Mouse (Mus musculus): ENCODE results near the gene Klhl25. TPM values are rescaled to one million over a fixed set of nuclear protein-coding genes. Genes with fewer than 3 reads are reported as not detected.
A peak's percentile ranks its signal among the peaks of the same experiment; 100 is the strongest.
"Not testable (repeated sequence)": the region's sequence is repeated elsewhere in the genome, so short reads cannot be mapped to it uniquely, and the experiment has no call there.

The Klhl25 gene
- total RNA-seq, 2 experiments from 2014 or later: 6.8 to 10.4 TPM

DNA sequence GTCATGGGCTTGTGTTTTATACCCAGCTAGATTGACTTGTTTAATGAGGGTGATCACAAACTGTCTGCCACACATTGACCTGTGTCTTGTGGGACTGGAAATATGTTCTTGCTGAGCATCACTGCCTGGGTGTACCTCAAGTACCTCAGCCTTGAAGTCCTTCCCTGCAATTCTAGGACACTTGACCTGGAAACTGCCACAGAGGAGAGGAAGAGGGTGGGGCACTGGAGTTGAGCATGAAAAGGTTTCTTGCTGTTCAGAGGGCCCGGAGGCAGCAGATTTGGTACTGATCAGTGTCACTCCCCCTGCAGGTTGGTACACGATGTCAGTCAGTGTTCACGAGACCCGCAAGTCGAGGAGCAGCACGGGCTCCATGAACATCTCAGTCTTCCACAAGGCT lies 16.9 kb downstream of the Klhl25 start:
- intact Hi-C loops (cut with DNase I): no loop called here
- no peak for DNase-seq (ENCODE audit: low spot score in 2 of 2)

- intact Hi-C loops (cut with DNase I): no loop called here
- DNase-seq (ENCODE audit: low spot score in 2 of 2): no peak
Measured at GRCm38 (mm10) chr7:75866557-75866956, 18.4 kb downstream of the Klhl25 start.

DNA sequence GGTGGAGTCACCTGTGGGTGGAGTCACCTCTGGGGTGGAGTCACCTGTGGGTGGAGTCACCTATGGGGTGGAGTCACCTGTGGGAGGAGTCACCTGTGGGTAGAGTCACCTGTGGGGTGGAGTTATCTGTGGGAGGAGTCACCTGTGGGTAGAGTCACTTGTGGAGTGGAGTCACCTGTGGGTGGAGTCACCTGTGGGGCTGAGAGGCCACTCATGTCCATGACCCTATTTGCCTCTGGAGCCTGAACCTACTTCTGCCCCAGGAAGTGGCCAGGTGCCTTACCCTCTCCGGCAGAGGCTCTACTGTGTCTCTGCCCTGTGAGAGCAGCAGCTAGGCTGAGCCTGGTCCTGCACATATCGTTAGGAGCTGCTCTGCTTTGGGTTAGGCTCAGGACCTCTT lies 20.6 kb downstream of the Klhl25 start:
- no peak for DNase-seq (ENCODE audit: low spot score in 2 of 2)
- intact Hi-C loops (cut with DNase I): no loop called here

DNA sequence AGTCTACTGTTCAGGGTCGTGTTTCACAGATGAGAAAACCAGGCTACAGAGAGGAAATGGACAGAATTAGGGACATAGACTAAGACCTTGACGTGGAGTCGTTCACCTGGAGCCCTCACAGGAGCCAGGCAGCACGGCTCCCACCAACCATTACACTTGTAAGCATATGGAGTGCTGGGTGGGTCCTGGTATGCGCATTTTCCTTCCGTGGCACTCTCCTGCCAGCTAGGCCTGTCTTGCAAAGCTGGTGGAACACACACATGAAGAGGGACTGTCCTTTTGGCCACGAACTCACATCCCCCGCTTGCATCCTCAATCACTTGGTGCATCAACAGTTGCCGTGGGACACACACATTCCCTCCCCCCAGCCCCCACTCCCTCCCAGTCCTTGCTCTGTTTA lies 22.4 kb downstream of the Klhl25 start:
- intact Hi-C loops (cut with DNase I): no loop called here
- DNase-seq (ENCODE audit: low spot score in 2 of 2): no peak

DNA sequence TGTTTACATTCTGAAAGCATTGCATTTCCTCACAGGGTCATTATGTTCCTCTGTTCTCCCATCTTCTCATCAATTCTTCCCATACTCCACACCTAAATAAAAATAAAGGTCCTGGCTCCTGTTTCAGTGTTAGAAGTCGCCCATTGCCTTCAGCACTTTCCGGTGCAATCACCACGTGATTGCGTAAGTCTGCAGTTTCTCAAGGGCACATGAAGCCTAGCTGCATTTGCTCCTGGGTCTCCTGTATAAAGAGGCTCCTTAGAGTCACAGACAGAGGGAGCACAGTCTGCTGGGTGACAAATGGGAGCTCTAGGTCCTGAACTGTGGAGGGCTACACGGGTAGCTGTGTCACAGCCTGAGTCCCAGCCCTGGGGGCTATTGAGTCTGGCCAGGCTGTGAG lies 24.1 kb downstream of the Klhl25 start:
- DNase-seq (ENCODE audit: low spot score in 2 of 2): no peak
- intact Hi-C loops (cut with DNase I): no loop called here

DNA sequence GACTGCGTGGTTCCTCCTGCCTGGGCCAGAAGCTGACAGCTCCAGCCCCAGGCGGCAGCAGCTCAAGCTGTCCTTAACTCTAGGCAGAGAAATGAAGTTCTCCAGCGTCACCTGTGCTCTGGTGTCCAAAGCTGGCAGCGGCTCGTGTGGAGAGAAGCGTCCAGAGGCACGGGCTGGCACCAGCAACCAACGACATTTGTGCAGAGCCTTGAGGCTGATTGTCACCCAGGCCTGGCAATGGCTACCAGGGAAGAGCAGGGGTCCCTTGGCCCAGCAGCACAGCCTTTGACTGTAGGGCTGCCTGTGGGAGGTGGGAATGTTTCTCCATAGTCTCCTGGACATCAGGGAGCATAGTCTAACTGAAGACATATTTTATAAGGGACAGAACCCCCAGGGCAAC lies 24.6 kb downstream of the Klhl25 start:
- intact Hi-C loops (cut with DNase I): no loop called here
- no peak for DNase-seq (ENCODE audit: low spot score in 2 of 2)

- intact Hi-C loops (cut with DNase I): no loop called here
Measured at GRCm38 (mm10) chr7:75873216-75873615, 25.1 kb downstream of the Klhl25 start.

DNA sequence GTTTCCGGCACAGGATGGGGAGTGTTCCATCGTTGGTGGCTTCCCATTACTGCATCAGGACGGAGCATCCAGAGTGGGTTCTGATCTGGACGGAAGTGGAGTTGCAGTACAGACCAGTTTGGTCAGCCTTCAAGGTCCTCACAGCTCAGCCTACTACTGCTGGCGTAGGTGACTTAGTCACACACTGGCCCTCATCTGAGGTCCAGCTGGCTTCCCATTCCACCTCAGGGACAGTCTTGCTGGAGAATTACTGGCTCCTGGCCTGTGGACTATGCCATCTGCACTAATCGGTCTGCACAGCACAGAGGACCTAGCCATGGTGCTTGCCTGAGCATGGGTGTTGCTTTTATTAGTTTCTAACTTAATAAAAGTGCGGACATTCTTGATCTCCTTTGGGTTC lies 25.6 kb downstream of the Klhl25 start:
- intact Hi-C loops (cut with DNase I): no loop called here
- no peak for DNase-seq (ENCODE audit: low spot score in 2 of 2)

More at GRCm38 (mm10) chr7:75873216-75873615, 25.1 kb downstream of the Klhl25 start:
- no peak for DNase-seq (ENCODE audit: low spot score in 2 of 2)

- DNase-seq (ENCODE audit: low spot score in 2 of 2); intact Hi-C loops (cut with DNase I): not testable (repeated sequence)
Measured at GRCm38 (mm10) chr7:75879436-75879835, 31.3 kb downstream of the Klhl25 start.

DNA sequence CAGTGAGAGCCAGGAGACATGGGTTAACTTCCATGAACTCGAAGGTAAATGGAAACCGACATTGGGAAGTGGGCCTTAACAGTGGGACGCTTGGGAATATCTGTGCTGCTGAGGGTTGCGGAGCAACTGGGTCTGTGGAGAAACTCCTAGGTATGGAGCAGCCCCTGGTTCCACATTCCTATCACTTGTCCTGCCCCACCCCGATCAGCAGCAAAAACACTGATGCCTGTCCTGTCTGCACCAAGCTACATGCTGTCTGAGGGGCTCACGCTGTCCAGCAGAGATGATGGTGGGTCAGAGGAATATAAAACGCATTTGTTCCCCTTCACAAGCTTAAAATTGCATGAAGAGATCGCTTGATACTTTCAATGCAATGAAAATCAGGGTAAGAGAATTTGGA lies 32.1 kb downstream of the Klhl25 start:
- intact Hi-C loops (cut with DNase I): loop anchor here (1.0 to 5.0 kb wide), 4 partner anchors 52 to 508 kb away; no protein-coding TSS in a partner anchor
- DNase-seq (ENCODE audit: low spot score in 2 of 2): no peak

- intact Hi-C loops (cut with DNase I): loop anchor here (1.0 to 5.0 kb wide), 4 partner anchors 52 to 508 kb away; no protein-coding TSS in a partner anchor
- DNase-seq (ENCODE audit: low spot score in 2 of 2): peak; percentile 75
Measured at GRCm38 (mm10) chr7:75880650-75881049, 32.5 kb downstream of the Klhl25 start.

DNA sequence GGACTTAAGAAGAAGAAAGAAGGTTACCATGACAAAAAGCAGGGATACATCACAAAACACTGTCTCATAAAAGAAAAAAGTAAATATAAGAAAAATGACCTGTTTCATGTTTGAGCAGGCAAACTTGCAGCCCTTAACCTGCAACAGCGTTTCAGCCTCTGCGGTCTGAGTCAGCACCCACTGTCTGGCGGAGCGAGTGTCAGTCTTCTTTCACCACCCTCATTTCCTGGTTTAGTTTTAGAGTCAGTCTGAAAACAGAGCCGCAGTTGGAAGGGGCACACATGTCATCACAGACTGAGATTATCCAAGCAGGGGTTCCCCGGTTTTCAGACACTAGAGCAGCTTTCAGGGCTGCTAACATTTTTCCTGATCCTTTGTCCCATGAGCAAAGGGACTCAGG lies 33.3 kb downstream of the Klhl25 start:
- intact Hi-C loops (cut with DNase I): loop anchor here (5.0 kb wide), 2 partner anchors 314 to 509 kb away; no protein-coding TSS in a partner anchor
- no peak for DNase-seq (ENCODE audit: low spot score in 2 of 2)

DNA sequence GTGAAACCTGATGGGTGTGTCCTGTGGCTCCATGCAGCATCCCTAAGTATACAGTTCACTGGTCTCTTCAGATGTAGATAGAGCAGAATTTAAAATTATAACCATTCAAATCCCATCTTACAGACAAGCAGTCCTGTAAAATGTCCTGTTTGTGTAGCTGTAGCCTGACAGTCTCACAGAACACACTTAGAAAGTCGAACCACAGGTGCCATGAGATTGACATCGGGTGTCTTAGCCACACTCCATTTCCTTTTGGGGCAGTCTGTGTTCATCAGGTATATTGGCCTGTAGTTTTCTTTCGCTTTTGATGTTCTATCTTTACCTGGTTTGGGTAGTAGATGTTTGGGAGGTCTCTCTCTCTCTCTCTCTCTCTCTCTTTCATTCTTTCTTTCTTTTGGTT lies 33.7 kb downstream of the Klhl25 start:
- intact Hi-C loops (cut with DNase I): loop anchor here (5.0 kb wide), 2 partner anchors 314 to 509 kb away; no protein-coding TSS in a partner anchor
- DNase-seq (ENCODE audit: low spot score in 2 of 2): no peak

DNA sequence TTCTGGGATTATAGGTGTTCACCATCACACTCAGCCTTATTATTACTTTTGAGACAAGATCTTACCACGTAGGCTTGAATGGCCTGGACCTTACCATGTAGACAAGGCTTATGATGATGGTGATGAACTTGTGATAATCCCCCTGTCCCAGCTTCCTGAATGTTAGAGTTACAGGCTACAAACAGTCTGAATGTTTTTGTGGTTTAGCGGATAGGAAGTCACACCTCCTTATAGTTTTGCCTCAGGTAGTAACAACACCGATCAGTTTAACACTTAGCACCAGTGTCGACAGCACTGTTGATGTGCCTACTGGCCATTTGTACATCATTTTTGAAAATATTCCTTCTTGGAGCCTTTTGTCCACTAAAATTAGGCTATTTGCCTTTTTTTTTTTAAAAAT lies 43.4 kb downstream of the Klhl25 start:
- intact Hi-C loops (cut with DNase I): no loop called here
- no peak for DNase-seq (ENCODE audit: low spot score in 2 of 2)

DNA sequence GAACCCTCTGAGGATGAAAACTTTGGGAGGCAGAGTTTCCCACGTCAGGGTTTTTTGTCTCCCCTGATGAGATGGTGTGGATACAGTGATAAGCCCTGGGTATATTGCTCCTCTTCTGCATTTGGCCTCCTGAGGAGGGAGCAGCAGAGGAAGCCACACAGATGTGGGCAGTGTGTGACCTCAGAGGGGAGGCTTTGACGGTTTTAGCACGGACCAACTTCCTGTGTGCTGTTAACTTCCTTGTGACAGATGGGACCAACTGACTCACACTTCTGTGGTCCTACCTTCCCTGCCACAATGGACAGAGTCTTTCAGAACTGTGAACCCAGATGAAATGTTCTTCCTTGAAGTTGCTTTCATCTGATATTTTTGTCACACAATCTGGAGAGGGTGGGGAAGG lies 44.6 kb downstream of the Klhl25 start:
- DNase-seq (ENCODE audit: low spot score in 2 of 2): no peak
- intact Hi-C loops (cut with DNase I): no loop called here

GRCm38 (mm10) chr7:75893709-75894108 lies 45.6 kb downstream of the Klhl25 start:
- intact Hi-C loops (cut with DNase I): no loop called here

GRCm38 (mm10) chr7:75897041-75897440 lies 48.9 kb downstream of the Klhl25 start:
- DNase-seq (ENCODE audit: low spot score in 2 of 2): no peak
- intact Hi-C loops (cut with DNase I): no loop called here

More at GRCm38 (mm10) chr7:75893709-75894108, 45.6 kb downstream of the Klhl25 start:
- no peak for DNase-seq (ENCODE audit: low spot score in 2 of 2)

DNA sequence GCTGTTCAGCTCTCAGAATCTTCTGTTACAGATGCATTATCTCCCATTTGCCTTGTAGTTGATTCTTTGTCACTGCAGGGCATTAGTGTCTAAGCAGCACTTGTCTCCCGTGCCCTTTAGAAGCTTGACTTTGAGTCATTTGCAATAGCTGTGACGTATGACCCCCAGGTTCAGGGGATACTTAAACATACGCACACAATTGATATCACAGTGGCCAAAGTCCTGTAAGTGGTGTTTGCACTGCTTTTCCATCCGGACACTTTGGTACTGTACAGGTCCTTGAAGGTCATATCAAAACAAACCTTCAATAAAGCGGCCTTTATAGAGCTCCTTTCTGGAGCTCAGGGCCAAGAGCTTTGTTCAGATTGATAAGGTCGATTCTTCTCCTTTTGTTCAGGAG lies 51.0 kb downstream of the Klhl25 start:
- no peak for DNase-seq (ENCODE audit: low spot score in 2 of 2)
- intact Hi-C loops (cut with DNase I): no loop called here

DNA sequence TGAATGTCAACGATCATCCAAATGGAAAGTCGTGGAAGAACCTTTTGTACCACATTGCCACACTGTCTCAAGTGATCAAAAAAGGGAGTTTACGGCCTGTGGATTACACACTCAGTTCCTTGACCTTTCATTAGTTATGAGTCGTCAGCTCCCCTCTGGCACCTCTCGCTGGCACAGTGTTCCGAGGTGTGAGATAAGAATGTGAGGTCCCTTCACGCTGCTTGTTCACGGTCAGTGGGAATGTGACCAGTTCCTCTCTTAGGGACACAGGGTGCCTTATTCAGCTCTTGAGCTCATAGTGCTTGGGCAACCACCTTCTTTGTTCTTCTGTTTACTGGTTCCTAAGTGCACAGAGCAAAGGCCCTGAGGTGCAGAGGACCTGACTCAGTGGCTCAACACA lies 51.4 kb downstream of the Klhl25 start:
- no peak for DNase-seq (ENCODE audit: low spot score in 2 of 2)
- intact Hi-C loops (cut with DNase I): no loop called here

- intact Hi-C loops (cut with DNase I): no loop called here
Measured at GRCm38 (mm10) chr7:75899954-75900353, 51.8 kb downstream of the Klhl25 start.

GRCm38 (mm10) chr7:75905145-75905544 lies 57.0 kb downstream of the Klhl25 start:
- no peak for DNase-seq (ENCODE audit: low spot score in 2 of 2)

More at GRCm38 (mm10) chr7:75899954-75900353, 51.8 kb downstream of the Klhl25 start:
- no peak for DNase-seq (ENCODE audit: low spot score in 2 of 2)

GRCm38 (mm10) chr7:75910035-75910651 lies 62.0 kb downstream of the Klhl25 start:
- DNase-seq (ENCODE audit: low spot score in 2 of 2): peak; percentile 58 to 60
- intact Hi-C loops (cut with DNase I): loop anchor here (5.0 kb wide), 1 partner anchor 1032 kb away; no protein-coding TSS in a partner anchor

More at GRCm38 (mm10) chr7:75905145-75905544, 57.0 kb downstream of the Klhl25 start:
- intact Hi-C loops (cut with DNase I): no loop called here

Measured in left cerebral cortex, postnatal 36 days (tissue).